Mouse (Mus musculus) cerebellum, postnatal 36 days (tissue): Measurements from ENCODE around the gene Clk3.
"Not testable (repeated sequence)": the region's sequence is repeated elsewhere in the genome, so short reads cannot be mapped to it uniquely, and the experiment has no call there.

Experiments
- DNase-seq, 2 experiments: peaks; one replicate each; pipeline ENCODE4 v3.0.0; 2021 to 2022; ENCODE audit warnings: mixed read lengths in 2 of 2

Gene Clk3

GRCm38 (mm10) chr9:57723315-57723715, 42.3 kb downstream of the Clk3 start:
- peak; percentile 62 to 65 for DNase-seq

GRCm38 (mm10) chr9:57722371-57722770, 43.3 kb downstream of the Clk3 start:
- DNase-seq: no peak

- DNase-seq: no peak
Measured at GRCm38 (mm10) chr9:57720736-57721135, 44.9 kb downstream of the Clk3 start.

- peak; percentile 66 to 67 for DNase-seq
Measured at GRCm38 (mm10) chr9:57718408-57718807, 47.3 kb downstream of the Clk3 start.

- DNase-seq: no peak
Measured at GRCm38 (mm10) chr9:57712194-57712593, 53.5 kb downstream of the Clk3 start.

- DNase-seq: not testable (repeated sequence)
Measured at GRCm38 (mm10) chr9:57710214-57710613, 55.4 kb downstream of the Clk3 start.

- DNase-seq: peak; percentile 52 to 53
Measured at GRCm38 (mm10) chr9:57708720-57709274, 56.9 kb downstream of the Clk3 start.

- DNase-seq: peak; percentile 81 to 87
Measured at GRCm38 (mm10) chr9:57708068-57708719, 57.5 kb downstream of the Clk3 start, which contains the start of gene Edc3. Edc3 (plus strand) TSS chr9:57708540.

GRCm38 (mm10) chr9:57706496-57706895, 59.2 kb downstream of the Clk3 start:
- no peak for DNase-seq
